Mouse (Mus musculus): ENCODE results near the gene Olfr401. TPM values are rescaled to one million over a fixed set of nuclear protein-coding genes. Genes with fewer than 3 reads are reported as not detected.
"Not testable (repeated sequence)": the region's sequence is repeated elsewhere in the genome, so short reads cannot be mapped to it uniquely, and the experiment has no call there.

Gene Olfr401
- polyA plus RNA-seq (2012; rRNA removed), result not detected in 2 replicates

DNA sequence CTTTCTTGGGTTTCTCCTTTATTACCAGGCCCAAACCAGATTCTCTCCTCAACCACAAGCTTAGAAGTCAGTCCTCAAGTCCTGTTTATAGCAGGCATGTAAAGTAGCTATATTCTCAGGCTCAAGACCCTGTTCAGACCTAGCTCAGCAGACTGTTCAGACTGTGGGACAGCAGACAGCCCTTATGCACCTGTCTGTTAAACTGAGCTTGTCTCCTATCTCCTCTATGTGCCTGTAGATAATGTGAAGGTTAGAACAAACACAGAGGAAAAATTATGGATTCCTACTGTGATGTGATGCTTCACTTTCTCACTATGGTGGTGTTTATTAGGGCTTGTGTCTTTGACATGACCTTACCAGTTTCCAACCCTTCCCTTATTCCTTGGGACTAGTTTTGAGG lies at the start of gene Olfr401:
TSS of gene Olfr401 (plus strand) at position 301 of the 400 bp plus-strand sequence.
- DNase-seq (ENCODE audit: extremely low spot score in 1 of 2, low spot score in 1 of 2), result no peak

DNA sequence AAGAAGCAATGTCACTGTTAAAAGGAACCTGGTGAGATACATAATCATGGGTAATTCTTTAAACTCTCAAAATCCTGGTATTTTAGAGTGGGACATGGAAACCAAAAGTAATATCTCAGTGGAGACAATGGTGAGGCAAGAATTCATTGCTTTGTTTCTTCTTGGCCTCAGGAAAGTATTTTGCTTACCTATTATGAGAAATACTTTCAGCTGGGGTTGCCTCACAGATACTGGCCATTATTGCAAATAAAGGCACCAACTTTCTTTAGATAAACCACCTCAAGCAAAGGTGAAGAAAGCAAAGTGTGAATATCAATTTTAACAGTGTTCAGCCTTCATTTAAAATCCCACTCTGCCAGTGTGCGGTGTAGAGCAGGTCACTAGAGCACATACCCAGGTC lies 43.9 kb upstream of the Olfr401 start, which contains the start of gene Zfp616:
TSS of gene Zfp616 (plus strand) at position 301 of the 400 bp plus-strand sequence.
- DNase-seq (ENCODE audit: extremely low spot score in 1 of 2, low spot score in 1 of 2), result no peak

DNA sequence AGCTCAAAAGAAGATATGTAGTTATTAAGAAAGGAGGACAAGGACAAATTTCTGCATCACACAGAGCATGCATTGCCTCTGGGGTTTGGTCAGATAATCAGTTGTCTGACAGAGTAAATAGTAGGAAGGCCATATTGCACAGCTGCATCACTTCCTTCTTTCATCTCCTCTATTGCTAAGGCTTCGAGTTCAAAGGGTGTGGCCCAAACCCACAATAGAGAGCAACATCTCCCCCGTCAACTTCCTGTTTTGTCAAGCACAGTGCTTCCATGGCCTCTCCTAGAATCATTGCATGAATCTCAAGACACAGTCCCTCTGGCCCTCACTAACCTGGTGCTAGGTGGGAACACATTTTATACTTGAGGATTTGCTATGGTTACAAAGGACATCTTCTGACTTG lies 12.8 kb upstream of the Olfr401 start:
- no peak for DNase-seq (ENCODE audit: extremely low spot score in 1 of 2, low spot score in 1 of 2)

DNA sequence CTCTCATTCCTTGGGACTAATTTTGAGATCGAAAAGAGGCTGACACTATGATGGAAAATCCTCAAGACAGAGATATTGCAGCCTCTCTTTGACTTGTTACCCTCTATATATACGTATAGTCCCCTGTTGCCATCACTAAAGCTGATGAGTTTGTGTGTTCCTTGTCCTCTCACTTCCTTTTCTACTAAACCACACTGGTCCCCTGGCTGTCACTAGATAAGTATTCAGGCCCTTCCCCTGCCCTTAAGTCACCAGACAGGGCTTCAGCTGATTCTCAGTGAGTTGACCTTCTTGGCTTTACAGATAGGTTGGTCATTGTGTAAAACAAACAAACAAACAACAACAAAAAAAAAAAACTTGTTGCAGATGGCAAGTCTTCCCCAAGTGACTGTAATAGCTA lies 12.0 kb upstream of the Olfr401 start:
- DNase-seq (ENCODE audit: extremely low spot score in 1 of 2, low spot score in 1 of 2), result no peak

DNA sequence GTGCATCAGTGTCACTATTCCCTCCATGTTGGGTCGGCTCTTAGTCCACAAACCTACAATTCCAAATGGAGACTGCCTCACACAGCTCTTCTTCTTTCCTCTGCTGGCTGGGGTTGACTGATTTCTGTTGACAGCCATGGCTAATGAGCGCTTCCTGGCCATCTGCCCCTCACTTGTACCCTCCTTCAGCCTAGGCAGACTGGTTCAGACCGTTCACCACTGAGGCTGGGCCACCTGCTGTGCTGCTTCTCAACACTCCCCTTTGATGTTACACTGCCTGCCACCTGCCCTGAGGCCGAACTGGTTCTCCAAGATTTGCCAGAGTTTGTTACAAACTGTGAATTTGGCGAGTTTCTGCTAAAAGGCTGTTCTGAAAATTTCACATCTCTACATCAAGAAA lies 8.4 kb upstream of the Olfr401 start:
- no peak for DNase-seq (ENCODE audit: extremely low spot score in 1 of 2, low spot score in 1 of 2)

DNA sequence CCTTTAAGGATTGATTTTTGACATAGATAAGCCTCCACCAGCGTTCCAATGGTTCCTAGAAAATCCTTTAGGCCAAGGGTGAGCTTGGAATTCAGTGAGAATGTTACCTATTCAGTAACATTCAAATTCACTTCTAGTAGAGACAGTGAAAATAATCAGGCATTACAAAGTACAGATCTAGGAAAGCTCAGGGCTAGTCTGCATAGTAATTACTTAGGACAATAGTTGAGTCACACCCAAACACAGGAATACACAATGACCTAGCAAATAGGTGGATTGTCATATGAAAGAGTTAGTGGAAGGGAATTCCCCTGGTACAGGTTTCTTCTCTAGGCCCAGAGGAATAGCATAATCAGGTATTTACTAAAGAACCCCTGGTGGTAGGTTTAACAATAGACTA lies 26.5 kb downstream of the Olfr401 start:
- DNase-seq (ENCODE audit: extremely low spot score in 1 of 2, low spot score in 1 of 2), result not testable (repeated sequence)

DNA sequence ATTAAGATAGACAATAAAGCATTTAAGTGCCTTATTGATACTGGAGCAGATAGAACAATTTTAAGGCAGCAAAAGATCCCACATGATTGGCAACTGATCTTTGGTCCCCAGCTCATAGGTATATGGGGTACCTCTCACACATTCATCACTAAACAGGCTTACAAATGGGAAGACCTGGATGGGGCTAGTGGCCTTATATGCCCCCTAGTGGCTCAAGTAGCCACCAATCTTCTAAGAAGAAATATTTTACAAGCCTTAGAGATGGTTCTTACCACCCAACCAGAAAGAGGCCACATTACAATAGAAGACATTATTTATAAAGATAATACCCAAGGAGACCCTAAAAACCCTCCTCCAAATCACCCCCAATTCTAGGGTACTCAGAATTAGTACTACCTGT lies 32.4 kb downstream of the Olfr401 start:
- no peak for DNase-seq (ENCODE audit: extremely low spot score in 1 of 2, low spot score in 1 of 2)

DNA sequence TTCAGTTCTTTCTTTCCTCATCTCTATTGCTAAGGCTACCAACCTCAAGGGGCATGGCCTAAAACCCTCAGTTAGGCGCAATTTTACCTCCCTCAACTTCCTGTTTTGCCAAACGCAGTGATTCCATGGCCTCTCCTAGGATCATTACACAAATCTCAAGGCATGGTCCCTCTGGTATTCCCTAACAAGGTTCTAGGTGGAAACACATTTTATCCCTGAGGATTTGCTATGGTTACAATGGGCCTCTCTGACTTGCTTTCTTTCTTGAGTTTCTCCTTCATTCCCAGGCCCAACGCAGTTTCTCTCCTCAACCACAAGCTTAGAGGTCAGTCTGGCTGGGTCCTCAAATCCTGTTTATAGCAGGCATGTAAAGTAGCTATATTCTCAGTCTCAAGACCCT lies 39.7 kb downstream of the Olfr401 start, which contains the start of gene Olfr402:
TSS of gene Olfr402 (plus strand) at position 301 of the 400 bp plus-strand sequence.
- no peak for DNase-seq (ENCODE audit: extremely low spot score in 1 of 2, low spot score in 1 of 2)

DNA sequence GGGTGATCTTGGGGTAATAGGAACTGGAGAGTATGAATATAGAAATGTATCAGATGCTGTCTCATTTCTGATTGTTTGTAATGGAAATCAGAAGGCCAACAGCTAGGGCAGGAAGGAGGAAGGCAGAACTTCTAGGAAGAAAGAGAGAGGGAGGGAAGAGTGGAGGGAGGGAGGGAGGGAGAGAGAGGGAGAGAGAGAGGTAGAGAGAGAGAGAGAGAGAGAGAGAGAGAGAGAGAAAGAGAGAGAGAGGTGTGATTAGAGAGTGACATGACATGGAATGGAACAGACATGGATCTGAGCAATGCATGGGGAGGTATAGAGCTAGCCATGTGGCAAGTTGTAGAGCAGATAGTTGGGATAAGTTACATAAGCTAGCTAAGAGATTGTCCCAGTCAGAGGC lies 55.3 kb downstream of the Olfr401 start:
- no peak for DNase-seq (ENCODE audit: extremely low spot score in 1 of 2, low spot score in 1 of 2)

Other genes with a start within 250 kb of the Olfr401 start
- gene Olfr394, start 222.9 kb upstream of the Olfr401 start, polyA plus RNA-seq (2012; rRNA removed), result 0.02 TPM in 1 of 2 replicates, not detected in the other
- gene Olfr395, start 204.4 kb upstream of the Olfr401 start, polyA plus RNA-seq (2012; rRNA removed), result not detected in 2 replicates
- gene Olfr23, start 177.0 kb upstream of the Olfr401 start, polyA plus RNA-seq (2012; rRNA removed), result not detected in 2 replicates
- not detected in 2 replicates for gene Olfr397, start 152.9 kb upstream of the Olfr401 start, polyA plus RNA-seq (2012; rRNA removed)
- not detected in 2 replicates for gene Olfr398, start 123.3 kb upstream of the Olfr401 start, polyA plus RNA-seq (2012; rRNA removed)
- gene Olfr139, start 57.2 kb upstream of the Olfr401 start, polyA plus RNA-seq (2012; rRNA removed), result not detected in 2 replicates
- gene Olfr399, start 57.1 kb upstream of the Olfr401 start, polyA plus RNA-seq (2012; rRNA removed), result not detected in 2 replicates
- not detected in 2 replicates for gene Zfp616, start 43.8 kb upstream of the Olfr401 start, polyA plus RNA-seq (2012; rRNA removed)
- gene Olfr402, start 39.8 kb downstream of the Olfr401 start, polyA plus RNA-seq (2012; rRNA removed), result not detected in 2 replicates
- not detected in 2 replicates for gene Olfr403, start 72.5 kb downstream of the Olfr401 start, polyA plus RNA-seq (2012; rRNA removed)
- gene Olfr43, start 97.7 kb downstream of the Olfr401 start, polyA plus RNA-seq (2012; rRNA removed), result not detected in 2 replicates
- gene Olfr406, start 146.1 kb downstream of the Olfr401 start, polyA plus RNA-seq (2012; rRNA removed), result not detected in 2 replicates
- gene Olfr59, start 170.0 kb downstream of the Olfr401 start, polyA plus RNA-seq (2012; rRNA removed), result not detected in 2 replicates
- not detected in 2 replicates for gene Olfr410, start 224.3 kb downstream of the Olfr401 start, polyA plus RNA-seq (2012; rRNA removed)
- gene Olfr411, start 238.9 kb downstream of the Olfr401 start, polyA plus RNA-seq (2012; rRNA removed), result not detected in 2 replicates
- gene Olfr412, start 248.4 kb downstream of the Olfr401 start, polyA plus RNA-seq (2012; rRNA removed), result not detected in 2 replicates